Mouse (Mus musculus) frontal cortex, adult 2 months (tissue): ENCODE measurements around the gene Mynn. TPM values are rescaled to one million over a fixed set of nuclear protein-coding genes. Genes with fewer than 3 reads are reported as not detected.

Experiments
- DNase-seq, 2 experiments: peaks; one replicate each; pipeline ENCODE4 v3.0.0; 2022; ENCODE audit warnings: low spot score in 1 of 2; ENCODE audit errors: extremely low spot score in 1 of 2
- polyA plus RNA-seq: library from polyadenylated mRNA; depleted of rRNA; stranded (reverse); fragments of >200 nt; gene quantifications from 2 replicates; pipeline ENCODE4 v1.2.3, GENCODE M21; 2012; rRNA removed

Gene Mynn
- polyA plus RNA-seq, 1 experiment, result 14.7 TPM

- no peak for DNase-seq
These were observed 33.8 kb downstream of the Mynn start for GRCm38 (mm10) chr3:30635629-30636028.

DNA sequence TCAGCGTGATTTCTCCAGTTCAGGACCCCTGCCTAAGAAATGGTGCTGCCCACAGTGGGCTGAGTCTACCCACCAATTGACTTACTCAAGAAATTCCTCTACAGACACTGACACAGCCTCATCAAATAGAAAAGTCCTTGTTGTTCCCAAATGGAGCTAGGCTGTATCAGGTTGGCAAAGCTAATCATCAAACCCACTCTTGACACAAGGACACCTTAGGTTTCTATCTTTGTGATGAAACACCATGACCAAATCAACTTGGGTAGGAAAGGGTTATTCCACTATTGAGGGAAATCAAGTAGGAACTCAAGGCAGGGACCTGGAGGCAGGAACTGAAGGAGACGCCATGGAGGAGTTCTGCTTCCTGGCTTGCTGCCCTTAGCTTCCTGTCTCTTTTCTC, 42.3 kb downstream of the Mynn start, which contains the start of gene Lrriq4:
Gene Lrriq4 (plus strand): TSS at position 301 of the 400 bp plus-strand sequence.
- DNase-seq, result no peak

DNA sequence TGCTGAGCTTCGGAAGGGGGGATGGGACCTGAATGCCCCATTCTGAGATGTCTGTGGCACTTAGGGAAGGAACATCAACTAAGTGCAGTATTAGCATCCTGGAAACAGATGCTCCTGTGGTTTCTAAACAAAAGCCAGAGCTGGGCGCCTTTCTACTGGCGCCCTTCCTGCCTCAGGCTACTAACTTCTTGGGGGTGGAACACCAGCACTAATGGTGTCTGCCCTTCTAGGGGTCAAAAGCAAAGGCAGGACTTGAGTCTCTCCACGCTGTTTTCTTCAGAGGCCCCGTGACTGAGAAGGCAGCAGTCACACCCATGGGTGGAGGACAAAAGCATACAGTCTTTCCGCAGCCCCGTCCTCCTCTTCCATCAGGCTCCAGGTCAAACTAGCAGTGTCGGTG, 44.9 kb downstream of the Mynn start:
- DNase-seq, result no peak

DNA sequence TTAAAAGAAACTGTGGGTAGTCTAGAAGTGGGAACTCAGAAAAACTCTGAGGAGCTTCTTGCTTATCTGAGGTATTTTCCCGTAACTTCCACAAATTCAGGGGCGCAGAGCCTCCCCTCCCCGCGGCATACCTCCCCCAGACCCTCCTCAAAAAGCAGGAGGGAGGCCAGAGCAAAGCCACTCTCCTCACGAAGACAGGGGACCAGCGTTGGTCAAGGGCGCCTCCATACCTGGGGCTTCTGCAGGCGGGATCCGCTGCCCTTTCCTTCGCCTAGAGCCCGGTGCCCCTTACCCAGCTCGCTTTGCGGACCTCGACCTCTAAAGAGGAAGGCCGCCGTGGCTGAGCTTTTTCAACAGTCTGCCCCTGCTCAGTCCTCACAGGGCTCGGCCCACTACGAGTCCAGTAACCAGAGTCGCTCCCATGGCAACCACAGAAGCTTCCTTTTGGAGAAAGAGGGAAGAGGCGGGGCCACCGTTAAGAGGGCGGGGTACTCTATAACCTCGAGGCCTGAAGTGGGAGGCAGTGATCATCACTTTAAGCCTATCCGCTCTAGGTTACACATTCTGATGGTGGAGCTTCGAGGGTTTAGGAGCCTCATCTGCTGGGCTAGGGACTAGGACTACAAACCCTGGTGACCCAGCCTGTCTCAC, 45.7 kb downstream of the Mynn start, which contains the start of gene Lrrc34:
Gene Lrrc34 (minus strand): TSS at position 430 of the 651 bp plus-strand sequence.
- peak in 1 of 2 experiments; percentile 9 for DNase-seq

DNA sequence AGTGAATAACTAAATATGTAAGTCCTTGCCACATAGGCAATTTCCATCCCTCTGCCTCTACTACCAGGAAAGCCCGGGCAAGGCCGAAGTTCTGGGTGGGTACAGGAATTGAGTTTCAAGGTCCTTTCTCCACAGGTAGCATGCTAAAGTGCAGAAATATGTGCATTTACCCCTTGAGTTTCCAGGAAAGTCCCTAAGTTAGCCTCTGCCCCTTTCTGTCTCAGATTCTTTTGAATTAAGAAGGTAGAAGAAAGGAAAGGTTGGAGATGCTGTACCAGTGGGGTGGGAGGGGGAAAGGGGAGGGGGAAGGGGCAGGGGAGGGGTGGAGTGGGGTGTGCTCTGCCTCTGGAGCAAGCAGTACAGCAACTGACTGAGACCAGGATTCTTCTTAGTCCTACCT, 46.6 kb downstream of the Mynn start:
- no peak for DNase-seq

DNA sequence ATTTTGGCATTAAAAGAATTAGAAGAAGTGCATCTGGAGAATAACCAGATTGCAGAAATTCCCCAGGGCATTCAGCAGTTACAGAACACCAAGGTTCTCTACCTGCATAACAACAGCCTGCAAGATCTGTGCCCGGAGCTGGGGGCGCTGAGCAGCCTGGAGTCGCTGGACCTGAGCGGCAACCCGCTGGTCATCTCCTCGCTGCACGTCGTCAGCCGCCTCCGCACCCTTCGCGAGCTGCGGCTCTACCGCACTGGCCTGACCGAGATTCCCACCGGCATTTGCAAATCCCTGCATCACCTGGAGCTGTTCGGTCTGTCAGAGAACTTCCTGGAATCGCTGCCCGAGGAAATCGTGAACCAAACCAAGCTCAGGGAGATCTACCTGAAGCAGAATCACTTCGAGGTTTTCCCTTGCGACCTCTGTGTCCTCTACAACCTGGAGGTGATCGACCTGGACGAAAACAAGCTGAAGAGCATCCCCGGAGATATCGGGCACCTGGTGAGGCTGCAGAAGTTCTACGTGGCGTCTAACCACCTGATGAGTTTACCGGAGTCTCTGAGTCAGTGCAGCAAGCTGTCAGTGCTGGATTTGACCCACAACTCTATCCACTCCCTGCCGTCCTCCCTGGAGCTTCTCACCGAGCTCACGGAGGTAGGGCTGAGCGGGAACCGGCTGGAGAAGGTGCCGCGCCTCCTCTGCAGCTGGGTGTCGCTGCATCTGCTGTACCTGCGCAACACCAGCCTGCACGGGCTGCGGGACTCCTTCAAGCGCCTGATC, 48.4 kb downstream of the Mynn start:
- peak in 1 of 2 experiments; percentile 7 for DNase-seq

DNA sequence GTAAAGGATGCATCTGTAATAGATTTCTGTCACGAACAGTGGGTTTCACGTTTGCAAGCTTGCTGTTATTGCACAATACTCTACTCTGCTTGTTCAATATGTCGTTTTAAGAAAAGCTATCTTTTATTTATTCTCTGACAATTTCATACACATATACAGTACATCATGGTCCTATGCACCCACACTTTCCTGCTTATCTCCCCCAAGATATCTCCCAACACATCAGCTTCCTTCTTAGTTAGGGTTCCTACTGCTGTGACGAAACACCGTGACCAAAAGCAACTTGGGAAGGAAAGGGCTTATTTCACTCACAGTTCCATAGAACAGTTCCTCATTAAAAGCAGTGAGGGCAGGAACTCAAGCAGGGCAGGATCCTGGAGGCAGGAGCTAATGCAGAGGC, 54.1 kb downstream of the Mynn start:
- no peak for DNase-seq

DNA sequence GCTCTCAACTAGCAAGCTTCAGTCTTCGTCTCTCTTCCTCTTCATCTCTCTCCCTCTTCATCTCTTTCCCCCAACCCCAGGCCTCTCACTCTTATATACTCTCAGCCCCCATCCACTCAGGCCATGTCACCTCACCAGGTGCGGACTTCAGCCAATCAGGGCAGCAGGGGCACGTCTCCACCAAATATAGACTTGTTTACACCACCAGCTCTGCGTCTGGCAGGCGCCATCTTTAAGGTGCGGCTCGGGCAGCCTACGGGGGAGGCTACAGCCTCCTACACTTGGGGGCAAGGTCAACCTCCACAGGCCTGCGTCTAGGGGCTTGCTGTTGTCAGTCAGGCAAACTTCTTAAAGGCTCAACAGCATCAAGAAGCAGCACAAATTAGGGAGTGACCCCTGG, 56.6 kb downstream of the Mynn start:
- no peak for DNase-seq

Other genes starting within 250 kb of the Mynn start
- 2.6 and 3.8 TPM in 2 replicates for gene Mecom, start 54.1 kb upstream of the Mynn start, polyA plus RNA-seq
- 0.62 and 0.74 TPM in 2 replicates for gene Actrt3, start 2.1 kb upstream of the Mynn start, polyA plus RNA-seq
- not detected in 2 replicates for gene Lrriq4, start 42.4 kb downstream of the Mynn start, polyA plus RNA-seq
- gene Lrrc34, start 45.8 kb downstream of the Mynn start, polyA plus RNA-seq, result 0.08 and 0.11 TPM in 2 replicates
- gene Lrrc31, start 97.8 kb downstream of the Mynn start, polyA plus RNA-seq, result not detected in 2 replicates
- 0.04 TPM in 1 of 2 replicates, not detected in the other for gene Samd7, start 144.2 kb downstream of the Mynn start, polyA plus RNA-seq
- 102 and 113 TPM in 2 replicates for gene Sec62, start 190.8 kb downstream of the Mynn start, polyA plus RNA-seq